Mouse (Mus musculus): Measurements from ENCODE around the gene Ndufaf2.

DNA sequence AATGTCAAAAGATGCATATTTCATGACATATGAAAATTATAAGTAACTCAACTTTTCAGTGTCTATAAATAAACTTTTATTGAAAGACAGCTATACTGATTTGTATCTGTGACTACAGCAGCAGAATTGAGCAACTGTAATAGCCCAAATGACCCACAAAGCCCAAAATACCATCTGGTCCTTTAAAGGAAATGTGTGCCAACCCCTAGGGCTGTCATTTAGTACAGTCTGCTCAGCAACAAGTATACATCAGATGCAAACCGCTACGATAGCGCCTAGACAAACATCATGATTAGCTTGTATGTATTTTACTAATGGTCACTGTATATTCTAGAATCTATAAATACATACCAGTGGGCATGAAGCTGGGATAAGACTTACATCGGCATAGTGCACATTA is 74.3 kb downstream of the Ndufaf2 start:
- TF ChIP-seq CTCF (IDR thresholded peaks at IDR 0.05) (no peak), EP300 (IDR thresholded peaks at IDR 0.05) (no peak)

Data from lung, postnatal 0 days (tissue).